In the genomic region with DNA sequence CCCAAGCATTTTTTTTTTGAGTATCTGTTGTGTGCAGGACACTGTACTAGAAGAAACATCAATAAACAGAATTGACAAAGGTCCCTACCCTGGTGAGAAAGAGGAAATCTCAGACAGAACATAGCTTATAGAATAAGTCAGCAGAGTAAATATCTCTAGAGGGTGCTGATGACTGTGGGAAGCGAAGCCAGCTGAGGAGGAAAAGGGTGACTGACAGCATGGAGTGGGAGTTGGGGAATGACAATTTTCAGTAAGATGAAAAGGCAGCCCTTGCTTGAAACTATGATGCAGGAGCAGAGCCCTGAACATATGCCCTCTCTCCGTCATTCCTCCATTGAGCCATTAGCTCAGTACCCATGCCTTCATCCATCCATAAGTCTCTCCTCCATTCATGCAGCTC, we compare ENCODE assay signal across 19 mouse cellular contexts.
"Had no signal": no experiment of that assay in that cellular context is flagged by ENCODE, and none has a peak within 500 bp of the region (broad histone marks: within the 10 kb centered on the region; RNA-seq: fewer than 3 reads in every experiment).

No protein-coding gene starts in this region.

- H3K4me3 ChIP-seq: kidney, embryonic 15.5 days; limb, embryonic 12.5 days; limb, embryonic 15.5 days; midbrain, embryonic 12.5 days; midbrain, embryonic 15.5 days; neural tube, embryonic 12.5 days; neural tube, embryonic 15.5 days had no signal

- H3K4me1 ChIP-seq: limb, embryonic 15.5 days; neural tube, embryonic 15.5 days had no signal

- H3K27ac ChIP-seq: kidney, embryonic 15.5 days; limb, embryonic 12.5 days; limb, embryonic 15.5 days; liver, embryonic 14.5 days; macrophage; midbrain, embryonic 12.5 days; midbrain, embryonic 15.5 days; neural tube, embryonic 12.5 days; neural tube, embryonic 15.5 days had no signal

- DNase-seq: kidney, adult 11 months; kidney, adult 8-10 months; kidney, postnatal 10 days; kidney, postnatal 36 days; layer of hippocampus, postnatal 36 days; liver, postnatal 0 days; lung, embryonic 14.5 days; thymus, adult 2 months; thymus, postnatal 14 days; thymus, postnatal 4 days had no signal
